Mouse (Mus musculus): ENCODE results near the gene Poll.
A peak's percentile ranks its signal among the peaks of the same experiment; 100 is the strongest.
"Not testable (repeated sequence)": the region's sequence is repeated elsewhere in the genome, so short reads cannot be mapped to it uniquely, and the experiment has no call there.

Poll gene

GRCm38 (mm10) chr19:45577141-45577750, 16.9 kb upstream of the Poll start:
- DNase-seq (ENCODE audit: low spot score) = no peak

DNA sequence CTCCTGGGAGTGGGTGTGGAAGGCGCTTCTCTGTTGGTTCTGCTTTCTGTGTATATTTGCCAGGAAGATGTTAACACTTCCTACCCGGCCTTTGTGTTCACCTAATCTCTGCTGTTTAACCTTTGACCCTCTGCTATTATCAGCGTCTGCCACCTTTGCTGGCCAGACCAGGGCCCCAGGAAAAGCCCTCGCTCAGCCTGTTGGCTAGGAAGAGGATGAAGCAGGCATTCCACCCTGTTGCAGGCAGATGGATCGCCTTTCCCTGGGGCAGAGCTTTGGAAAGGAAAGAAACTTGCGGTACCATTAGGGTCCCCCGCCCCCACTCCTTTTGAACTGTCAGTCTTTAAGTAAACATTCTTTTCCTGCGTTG, 15.3 kb upstream of the Poll start:
- DNase-seq (ENCODE audit: low spot score) = no peak

- no peak for DNase-seq (ENCODE audit: low spot score)
These were observed 14.8 kb upstream of the Poll start for GRCm38 (mm10) chr19:45574941-45575631.

DNA sequence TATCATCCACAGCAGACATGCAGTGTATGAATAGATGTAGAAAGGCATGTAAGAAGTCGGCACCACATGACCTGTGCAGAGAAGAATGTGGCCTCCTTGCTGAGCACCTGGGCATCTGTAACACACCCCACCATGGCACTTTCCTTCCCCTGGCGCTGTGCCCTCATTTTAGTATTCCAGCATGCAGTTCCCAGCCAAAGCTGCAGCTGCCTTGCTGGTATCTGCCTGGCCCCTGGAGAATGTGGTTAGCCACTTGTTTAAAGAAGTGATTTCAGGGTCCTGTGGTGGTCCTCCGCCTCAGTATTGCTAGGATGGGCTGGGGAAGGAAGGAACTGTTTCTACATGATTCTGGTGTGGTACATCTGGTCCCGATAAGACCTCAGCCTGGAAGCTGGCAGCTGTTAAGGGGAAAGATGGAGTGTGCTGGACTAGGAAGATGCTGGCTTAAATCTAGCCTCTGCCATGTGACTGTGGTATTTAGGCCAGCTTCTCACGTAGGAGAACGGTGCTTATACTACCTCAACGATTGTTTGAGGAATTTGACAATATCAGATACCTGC, 14.1 kb upstream of the Poll start:
- no peak for DNase-seq (ENCODE audit: low spot score)

GRCm38 (mm10) chr19:45573861-45574267, 13.5 kb upstream of the Poll start:
- DNase-seq (ENCODE audit: low spot score) = peak; percentile 65

DNA sequence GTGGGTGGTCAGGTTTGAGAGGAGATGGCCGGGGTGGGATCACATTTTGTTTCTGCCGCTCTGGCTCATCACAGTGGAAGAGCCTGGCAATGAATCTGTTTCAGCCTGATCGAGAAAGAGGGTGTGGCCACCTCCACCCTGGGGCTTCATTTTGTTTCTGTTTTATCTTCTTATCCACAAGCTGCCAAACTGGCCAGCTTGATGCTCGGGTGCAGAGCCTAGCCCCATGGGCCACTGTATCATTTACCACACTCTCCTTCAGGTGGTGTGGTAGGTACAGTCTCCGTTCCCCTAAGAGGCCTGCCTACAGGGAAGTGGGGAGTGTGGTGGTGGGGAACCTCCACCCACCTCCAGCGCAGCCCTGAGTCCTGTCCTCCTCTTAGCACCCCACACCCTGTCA, 12.7 kb upstream of the Poll start:
- DNase-seq (ENCODE audit: low spot score) = no peak

- no peak for DNase-seq (ENCODE audit: low spot score)
These were observed 7.0 kb upstream of the Poll start for GRCm38 (mm10) chr19:45567367-45567766.

GRCm38 (mm10) chr19:45565925-45566715, 5.8 kb upstream of the Poll start:
- DNase-seq (ENCODE audit: low spot score) = no peak

GRCm38 (mm10) chr19:45554136-45554535, 6.2 kb downstream of the Poll start:
- no peak for DNase-seq (ENCODE audit: low spot score)

- DNase-seq (ENCODE audit: low spot score) = no peak
These were observed 8.1 kb downstream of the Poll start for GRCm38 (mm10) chr19:45552187-45552586.

DNA sequence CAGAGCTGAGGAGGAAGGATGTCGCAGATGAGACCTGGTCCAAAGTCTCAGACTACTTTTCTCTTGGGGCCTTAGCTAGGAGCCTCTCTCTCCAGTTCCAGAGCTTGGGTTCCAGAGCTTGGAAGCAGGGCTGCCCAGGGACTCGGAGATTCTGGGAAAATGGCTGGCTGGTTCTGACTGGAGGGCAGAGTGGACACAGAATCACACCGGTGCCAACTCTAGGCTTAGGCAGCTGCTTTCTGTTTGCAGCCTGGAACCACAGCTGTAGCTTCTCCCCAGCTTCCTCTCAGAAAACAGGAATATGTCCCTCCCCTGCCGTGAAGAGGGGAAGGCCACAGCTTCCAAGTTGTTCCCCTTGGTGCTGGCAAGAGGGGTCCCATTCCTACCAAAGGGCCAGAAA, 10.4 kb downstream of the Poll start:
- no peak for DNase-seq (ENCODE audit: low spot score)

DNA sequence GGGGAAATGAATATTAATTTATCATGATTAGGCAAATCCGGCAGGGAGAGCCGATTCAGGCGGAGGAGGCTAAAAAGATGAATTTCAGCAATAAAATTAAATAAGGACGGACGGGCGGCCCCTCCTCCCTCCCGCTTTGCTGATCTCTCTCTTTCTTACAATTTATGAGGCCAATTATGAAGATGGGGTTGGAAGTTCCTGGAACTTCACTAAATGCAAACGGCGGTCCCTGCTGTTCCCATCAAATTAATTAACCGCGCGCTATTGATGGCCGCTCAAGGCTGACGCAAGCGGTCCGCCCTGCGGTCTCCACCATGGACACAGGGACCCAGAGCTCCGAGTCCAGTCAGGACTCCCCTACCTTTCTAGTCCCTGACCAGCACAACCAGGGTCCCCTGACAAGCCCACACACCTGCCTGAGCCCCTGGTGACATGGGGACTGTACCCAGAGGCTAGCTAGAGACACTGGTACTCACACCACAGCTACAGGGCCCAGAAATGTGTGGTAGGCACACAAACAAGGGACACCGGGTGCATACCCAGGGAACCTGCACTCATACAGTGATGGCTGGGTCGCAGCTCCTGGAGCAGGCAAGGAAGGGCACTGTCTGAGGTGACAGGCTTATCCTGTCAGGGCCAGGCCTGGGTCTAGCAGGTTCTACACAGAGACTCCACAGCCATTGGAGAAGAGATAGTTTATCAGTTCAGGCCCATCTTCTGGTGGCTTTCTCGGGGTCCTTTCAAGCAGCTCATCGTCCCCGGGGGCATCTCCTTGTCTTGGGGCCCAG, 11.0 kb downstream of the Poll start:
- DNase-seq (ENCODE audit: low spot score) = no peak

GRCm38 (mm10) chr19:45548196-45548595, 12.1 kb downstream of the Poll start:
- DNase-seq (ENCODE audit: low spot score) = not testable (repeated sequence)

GRCm38 (mm10) chr19:45544925-45545321, 15.4 kb downstream of the Poll start:
- no peak for DNase-seq (ENCODE audit: low spot score)

DNA sequence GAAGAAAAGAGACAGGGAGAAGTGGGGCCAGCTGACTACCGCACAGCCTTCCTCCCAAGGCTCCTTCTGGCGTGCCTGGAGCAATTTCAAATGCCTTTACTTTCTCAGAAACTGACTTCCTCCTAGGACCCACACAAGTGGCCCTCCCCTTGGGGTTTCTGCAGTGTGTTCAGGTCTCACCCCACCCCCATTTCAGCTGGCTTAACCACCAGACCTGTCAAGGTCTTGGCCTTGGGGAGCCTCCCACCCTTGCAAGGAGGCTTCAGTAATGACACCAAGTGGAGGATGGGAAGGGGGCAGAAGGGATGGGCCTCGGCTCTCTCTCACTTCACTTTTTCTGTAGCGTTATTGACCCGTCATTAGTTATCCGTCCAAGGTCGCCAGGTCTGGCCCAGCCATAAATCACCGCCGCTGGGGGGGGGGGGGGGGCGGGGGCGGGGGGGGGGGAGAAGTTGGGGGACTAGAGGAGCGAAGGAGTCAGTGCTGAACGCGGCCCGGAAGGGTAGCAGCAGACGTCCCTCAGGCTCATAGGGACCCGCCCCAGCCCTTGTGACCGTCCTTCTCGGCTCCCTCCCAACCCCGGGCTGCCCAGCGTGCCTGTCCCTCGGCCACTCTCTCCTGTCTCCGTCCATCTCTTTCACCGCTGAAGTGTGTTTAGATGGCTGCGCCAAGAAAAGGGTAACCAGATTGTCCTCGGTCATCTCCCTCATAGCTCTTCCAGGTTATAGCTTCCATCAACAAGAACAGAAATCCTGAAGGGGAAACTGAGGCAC, 16.0 kb downstream of the Poll start:
- DNase-seq (ENCODE audit: low spot score) = no peak

- DNase-seq (ENCODE audit: low spot score) = no peak
These were observed 18.3 kb downstream of the Poll start for GRCm38 (mm10) chr19:45542061-45542460.

GRCm38 (mm10) chr19:45541409-45542041, 18.8 kb downstream of the Poll start:
- DNase-seq (ENCODE audit: low spot score) = no peak

GRCm38 (mm10) chr19:45540657-45541408, 19.5 kb downstream of the Poll start:
- DNase-seq (ENCODE audit: low spot score) = no peak

DNA sequence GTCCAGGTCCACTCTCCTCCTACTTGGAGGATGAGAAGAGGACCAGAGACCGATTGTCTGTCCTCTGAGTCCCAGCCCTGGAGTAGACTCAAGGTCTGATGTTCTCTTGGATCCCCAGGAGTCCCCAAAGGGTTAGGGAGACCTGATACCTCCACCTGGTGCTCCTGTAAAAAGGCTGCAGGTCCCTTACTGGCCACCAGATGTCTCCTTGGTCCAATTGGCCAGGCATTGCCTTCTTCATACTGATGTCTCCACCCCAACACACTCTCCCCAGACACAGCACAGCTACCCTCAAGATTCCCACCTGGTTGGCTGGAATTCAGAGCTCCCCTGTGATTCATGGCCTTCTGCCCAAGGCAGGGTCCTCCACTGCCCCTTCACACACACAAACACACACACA, 22.8 kb downstream of the Poll start:
- no peak for DNase-seq (ENCODE audit: low spot score)

DNA sequence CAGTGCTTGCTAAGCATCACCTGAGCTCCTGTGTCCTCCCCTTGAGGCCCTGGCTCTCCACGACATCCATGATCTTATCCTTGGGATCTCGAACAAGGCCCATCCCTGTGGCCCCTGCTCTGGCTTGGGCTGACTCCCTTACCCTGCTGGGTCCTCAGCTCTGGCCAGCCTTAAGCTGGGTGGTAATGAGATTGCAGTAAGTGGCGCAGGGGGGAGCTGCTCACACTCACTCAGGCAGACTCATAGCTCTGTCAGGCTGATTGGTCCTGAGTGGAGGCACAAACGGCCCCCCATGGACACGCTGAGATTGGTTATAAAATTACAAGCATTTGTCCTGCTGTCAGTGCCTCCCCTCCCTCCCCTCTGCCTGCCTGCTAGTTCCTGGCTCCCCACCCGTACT, 24.4 kb downstream of the Poll start:
- no peak for DNase-seq (ENCODE audit: low spot score)

Data from layer of hippocampus, adult 9-10 months (tissue).